Mouse (Mus musculus) right cerebral cortex, postnatal 36 days (tissue): ENCODE results near the gene RPS10-NUDT3.

ENCODE experiments used
- DNase-seq, 2 experiments: peaks; one replicate each; pipeline ENCODE4 v3.0.0; 2022; ENCODE audit warnings: low spot score in 2 of 2, mixed read lengths in 1 of 2

Gene RPS10-NUDT3

GRCm38 (mm10) chr17:27610679-27611518 lies 24.1 kb downstream of the RPS10-NUDT3 start:
- DNase-seq: peak; percentile 78 to 90

DNA sequence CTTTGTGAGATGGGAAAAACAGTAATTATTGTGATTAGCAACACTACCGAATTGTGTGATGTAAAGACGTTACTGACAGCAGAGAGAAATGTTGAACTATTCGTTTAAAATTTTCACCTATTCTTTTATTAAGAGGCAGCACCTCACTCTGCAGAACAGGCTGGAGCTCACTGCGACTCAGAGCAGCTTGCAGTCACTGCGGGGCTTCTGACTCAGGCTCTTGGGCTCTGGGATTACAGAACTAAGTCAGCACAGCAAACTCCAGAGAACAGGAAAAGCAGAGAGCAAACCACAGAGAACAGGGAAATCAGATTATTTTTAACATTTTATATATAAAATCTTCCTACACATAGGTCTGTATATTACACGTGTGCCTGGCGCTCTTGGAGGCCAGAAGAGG lies 25.4 kb downstream of the RPS10-NUDT3 start:
- no peak for DNase-seq

DNA sequence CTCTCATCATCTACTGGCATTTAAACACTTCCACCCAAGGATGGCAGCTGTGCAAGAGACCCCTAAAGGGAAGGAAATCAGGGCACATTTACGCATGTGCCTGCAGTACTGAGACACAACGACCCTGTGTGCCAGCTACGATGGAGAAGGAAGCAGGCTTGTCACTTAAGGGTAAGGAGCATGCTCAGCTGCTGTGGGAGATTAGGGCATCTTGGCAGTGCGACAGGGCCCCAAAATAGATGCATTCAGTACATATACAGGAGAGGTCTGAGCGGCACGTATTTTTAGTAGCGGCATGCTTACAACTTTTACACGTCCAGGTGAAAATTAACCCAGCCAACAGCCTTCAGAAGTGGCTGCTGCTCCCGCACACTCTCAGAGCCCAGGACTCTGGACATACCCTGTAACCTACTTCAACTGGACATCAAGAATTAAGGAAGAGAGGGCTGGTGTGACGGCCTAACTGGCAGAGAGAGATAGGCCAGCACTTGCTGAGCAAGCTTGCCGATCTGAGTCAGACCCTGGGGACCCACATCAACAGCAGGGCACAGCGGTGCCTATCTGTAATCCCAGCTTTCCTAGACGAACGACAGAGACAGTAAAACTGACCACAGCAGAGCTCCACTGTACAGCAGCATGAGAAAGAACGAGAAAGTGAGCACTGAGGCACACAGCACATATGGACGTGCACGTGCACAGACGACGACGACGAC lies 31.3 kb downstream of the RPS10-NUDT3 start:
- no peak for DNase-seq

DNA sequence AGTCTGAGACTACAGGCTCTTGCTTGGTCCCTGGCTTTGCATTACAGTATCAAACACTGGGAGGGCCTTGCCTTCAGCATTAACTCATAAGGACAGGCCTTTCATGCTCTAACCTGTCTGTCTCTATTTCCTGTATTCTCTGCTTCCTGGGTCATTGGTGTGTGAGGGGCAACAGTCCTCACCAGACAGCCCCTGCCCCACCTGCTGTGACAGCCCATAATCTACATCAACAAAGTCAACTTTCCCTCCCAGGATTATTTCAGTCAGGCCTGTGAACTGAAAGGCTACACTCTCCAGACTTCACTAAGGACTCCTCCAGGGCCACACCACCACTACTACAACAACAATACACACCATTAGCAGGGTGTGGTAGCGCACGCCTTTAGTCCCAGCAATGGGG lies 32.0 kb downstream of the RPS10-NUDT3 start:
- no peak for DNase-seq

DNA sequence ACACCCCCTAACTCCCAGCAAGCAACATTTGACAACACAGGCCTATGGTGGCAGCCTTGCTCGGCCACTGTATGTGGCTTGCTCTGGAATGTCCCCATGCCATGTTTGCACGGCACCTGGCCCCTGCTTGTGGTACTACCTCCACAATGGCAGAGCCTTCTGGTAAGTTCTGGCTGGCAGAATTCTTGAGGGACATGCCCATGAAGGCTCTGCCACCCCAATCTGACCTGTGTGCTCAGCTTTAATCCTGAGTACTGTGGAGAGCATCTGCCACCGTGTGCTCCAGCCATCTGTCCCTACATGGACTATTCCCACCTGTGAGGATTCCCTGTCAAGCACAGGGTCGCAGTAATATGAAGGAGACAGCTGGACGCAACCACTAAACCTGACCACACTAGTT lies 34.2 kb downstream of the RPS10-NUDT3 start:
- DNase-seq: no peak

GRCm38 (mm10) chr17:27600286-27600685 lies 34.7 kb downstream of the RPS10-NUDT3 start:
- DNase-seq: no peak

DNA sequence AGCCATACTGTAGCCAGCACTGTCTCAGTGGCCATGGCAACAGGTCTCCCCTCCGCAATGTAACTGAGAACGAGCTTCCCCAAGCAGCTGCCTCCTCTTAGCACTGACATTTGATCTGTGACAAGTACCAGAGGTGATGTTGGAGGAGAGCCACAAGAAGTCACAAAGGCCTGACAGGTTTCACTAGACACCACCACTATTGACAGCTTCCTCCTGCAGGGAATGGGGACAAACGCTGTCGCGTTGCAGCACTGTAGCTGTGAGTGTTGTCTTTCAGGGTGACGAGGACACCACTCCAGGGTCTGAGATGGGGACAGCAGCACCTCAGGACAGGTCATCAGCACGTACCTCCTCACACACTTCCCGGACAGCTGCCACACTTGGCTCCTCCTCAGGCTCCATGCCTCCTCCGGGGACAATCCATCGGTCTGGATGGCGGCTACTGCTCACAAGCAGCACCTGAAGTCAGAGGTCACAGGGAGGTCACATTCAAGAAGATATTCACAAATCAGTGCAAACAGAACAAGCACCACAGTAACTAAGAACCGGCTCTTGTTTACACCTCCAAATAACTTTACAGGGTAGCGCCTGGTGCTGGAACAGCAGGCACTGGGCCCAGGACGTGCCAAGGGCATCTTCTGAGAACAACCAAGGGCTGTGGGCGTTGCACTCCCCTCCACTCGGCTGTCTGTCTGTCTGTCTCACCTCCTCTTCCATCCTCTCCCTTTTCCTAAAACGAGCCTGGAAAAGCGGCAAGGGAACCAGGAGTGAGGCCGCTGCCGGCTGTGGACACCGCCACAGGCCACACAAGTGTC lies 38.4 kb downstream of the RPS10-NUDT3 start:
- DNase-seq: no peak

GRCm38 (mm10) chr17:27595659-27596375 lies 39.2 kb downstream of the RPS10-NUDT3 start:
- no peak for DNase-seq

DNA sequence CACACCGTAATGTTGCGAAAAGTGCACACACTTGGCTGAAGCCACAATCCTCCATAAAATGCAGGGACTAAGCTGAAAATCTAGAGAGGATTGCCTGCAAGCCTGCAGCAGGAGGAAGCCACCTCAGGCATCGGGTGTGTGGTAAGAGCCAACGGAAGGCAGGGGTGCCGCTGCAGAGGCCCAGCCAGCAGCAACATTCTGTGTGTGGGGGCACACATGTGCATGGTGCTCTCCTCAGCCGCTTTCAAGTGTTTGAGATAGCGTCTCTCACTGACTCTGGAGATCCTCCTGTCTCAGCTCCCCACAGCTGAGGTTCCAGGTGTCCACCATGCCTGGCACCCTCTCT lies 42.5 kb downstream of the RPS10-NUDT3 start:
- no peak for DNase-seq

- DNase-seq: no peak
Measured at GRCm38 (mm10) chr17:27591826-27592564, 43.0 kb downstream of the RPS10-NUDT3 start.

- DNase-seq: no peak
Measured at GRCm38 (mm10) chr17:27588231-27588630, 46.8 kb downstream of the RPS10-NUDT3 start.

DNA sequence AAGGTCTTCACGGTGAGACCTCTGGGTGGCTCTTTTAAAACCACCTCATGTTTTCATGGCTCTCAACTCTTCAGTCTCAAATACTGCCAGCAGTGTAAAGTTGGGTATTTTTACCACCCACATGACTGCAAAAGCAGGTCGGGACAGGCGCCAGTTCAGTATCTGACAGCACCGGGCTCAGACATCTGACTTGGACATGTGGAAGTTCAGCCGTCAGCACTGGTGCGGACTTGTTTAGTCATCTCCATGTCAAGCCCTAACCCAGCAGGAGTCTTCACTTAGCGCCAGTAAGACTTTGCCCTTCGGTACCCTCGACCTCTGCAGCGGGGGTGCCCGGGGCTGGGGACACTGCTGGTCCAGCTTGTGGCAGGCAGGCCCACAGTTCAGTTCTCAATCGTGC lies 47.8 kb downstream of the RPS10-NUDT3 start:
- peak in 1 of 2 experiments; percentile 58 for DNase-seq

DNA sequence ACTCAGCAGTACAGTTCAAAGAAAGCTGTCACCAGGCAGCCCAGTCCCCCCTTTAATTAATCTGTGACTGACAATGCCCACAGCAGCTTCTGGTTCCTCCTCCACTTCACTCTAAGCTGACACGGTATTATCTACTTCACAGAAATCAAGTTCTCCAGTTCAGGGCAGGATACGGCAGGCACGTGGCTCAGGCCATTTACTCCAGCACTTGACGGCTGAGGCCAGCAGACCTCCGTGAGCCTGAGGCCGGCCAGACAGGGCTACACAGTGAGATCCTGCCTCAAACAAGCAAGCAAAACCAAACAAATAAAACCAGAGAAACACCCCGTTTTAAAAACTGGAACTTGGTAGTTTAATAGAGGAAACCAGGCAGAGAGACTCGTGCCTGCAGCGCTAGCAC lies 48.4 kb downstream of the RPS10-NUDT3 start:
- DNase-seq: no peak

- DNase-seq: no peak
Measured at GRCm38 (mm10) chr17:27583185-27583894, 51.7 kb downstream of the RPS10-NUDT3 start.

DNA sequence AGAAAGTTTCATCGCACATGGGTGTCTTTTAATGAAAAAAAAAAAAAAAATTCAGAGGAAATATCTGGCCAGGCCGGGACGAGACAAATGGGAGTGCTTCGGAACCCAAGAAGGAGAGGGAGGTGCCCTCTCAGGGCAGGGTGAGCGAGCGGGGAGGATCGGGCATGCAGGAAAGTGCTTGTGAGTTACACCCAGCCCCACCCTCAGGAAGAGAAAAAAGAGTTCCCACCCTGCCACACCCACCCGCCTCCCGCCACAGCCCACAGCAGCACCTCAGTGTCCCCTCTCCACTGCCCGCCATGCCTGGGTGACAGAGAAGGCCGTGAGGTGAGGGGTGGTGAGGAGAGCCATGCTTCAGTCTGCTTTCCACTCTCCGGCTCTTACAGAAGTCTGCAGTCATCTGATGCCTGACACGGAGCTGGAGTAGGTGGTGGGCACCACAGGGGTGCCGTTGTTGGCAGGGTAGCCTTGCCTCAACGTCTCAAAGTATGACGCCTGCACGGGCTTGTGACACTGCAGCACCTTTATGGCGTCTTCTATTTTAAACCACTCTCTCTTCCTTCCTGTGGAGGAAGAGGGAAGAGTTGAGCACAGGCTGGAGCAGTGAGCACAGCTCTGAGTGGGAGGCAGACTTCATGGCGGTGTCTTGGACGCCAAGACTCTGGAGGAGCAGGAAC lies 54.5 kb downstream of the RPS10-NUDT3 start:
- DNase-seq: peak in 1 of 2 experiments; percentile 58

- DNase-seq: no peak
Measured at GRCm38 (mm10) chr17:27579816-27580215, 55.2 kb downstream of the RPS10-NUDT3 start.

DNA sequence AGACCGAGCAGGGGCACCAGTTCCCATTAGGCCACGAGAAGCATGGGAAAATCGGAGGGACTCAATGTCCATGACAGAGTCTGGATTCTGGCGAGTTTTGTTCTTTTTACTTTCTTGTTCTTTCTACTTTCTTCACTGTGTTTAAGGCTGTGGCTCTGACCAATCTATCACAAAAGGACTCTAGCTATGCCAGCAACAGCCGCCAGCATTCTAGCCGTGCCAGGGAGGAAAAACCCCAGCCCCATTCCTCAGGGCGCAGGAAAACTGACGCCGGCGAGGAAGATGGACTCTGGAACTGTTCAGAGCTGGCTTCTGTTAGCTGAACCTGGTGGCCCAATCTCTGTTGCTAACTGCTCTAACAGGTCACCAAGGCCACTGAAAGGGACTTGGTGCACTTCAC lies 56.5 kb downstream of the RPS10-NUDT3 start:
- DNase-seq: no peak

DNA sequence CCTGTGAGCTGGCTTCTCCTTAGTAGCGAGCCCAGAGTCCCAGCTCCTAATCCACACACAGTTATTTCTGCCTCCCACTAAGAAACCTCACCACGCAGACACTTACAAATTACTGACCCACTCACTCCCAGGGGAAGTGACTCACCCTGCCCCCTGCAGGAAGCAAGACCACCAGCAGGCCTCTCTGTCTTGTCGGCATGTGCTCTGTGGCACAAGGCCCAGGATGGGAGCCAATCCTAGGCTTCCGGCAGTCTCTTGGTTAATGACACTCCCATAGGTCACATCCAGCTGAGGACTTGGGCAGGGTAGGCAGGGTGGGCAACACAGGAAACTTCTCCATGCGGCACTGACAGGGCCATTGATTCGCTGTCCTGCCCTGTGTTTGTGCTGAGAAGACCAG lies 57.6 kb downstream of the RPS10-NUDT3 start:
- DNase-seq: no peak

- no peak for DNase-seq
Measured at GRCm38 (mm10) chr17:27576056-27576455, 59.0 kb downstream of the RPS10-NUDT3 start.
